Mouse (Mus musculus) intestine, embryonic 14.5 days (tissue): ENCODE data around the gene Wipf2. TPM values are rescaled to one million over a fixed set of nuclear protein-coding genes. Genes with fewer than 3 reads are reported as not detected.

ENCODE experiments used
- ATAC-seq: fragments of 200-750 bp; cut with Nextera tagmentation; replicated peaks from 2 replicates; pipeline ENCODE4 v1.8.0; 2017; ENCODE audit warnings: low read depth, moderate number of reproducible peaks, moderate TSS enrichment, moderate library complexity; ENCODE audit not compliant: low FRiP score, low TSS enrichment
- DNase-seq: peaks from one replicate; pipeline ENCODE4 v3.0.0-alpha.2; 2018; ENCODE audit warnings: low spot score
- H3K27ac ChIP-seq: fragments of 300-500 bp; sonication (generic); 2 replicates; pipeline ENCODE4 v1.5.1; 2014; ENCODE audit warnings: low read depth, mild to moderate bottlenecking, control low read depth
- H3K27me3 ChIP-seq: fragments of 300-500 bp; sonication (generic); replicated peaks from 2 replicates; pipeline ENCODE4 v1.6.1; 2014; ENCODE audit warnings: low read length, control low read depth; ENCODE audit not compliant: control insufficient read depth, insufficient read depth
- H3K36me3 ChIP-seq: fragments of 300-500 bp; sonication (generic); 2 replicates; pipeline ENCODE4 v1.6.1; 2014; ENCODE audit warnings: low read length, control low read depth; ENCODE audit not compliant: control insufficient read depth, insufficient read depth
- H3K4me1 ChIP-seq: fragments of 300-500 bp; sonication (generic); replicated peaks from 2 replicates; pipeline ENCODE4 v1.6.1; 2014; ENCODE audit warnings: low read length, control low read depth, mixed read lengths; ENCODE audit not compliant: control insufficient read depth, insufficient read depth
- H3K4me2 ChIP-seq: fragments of 300-500 bp; sonication (generic); 2 replicates; pipeline ENCODE4 v1.6.1; 2014; ENCODE audit warnings: low read length
- H3K4me3 ChIP-seq: fragments of 300-500 bp; sonication (generic); 2 replicates; pipeline ENCODE4 v1.5.1; 2014; ENCODE audit warnings: low read depth, low read length, control low read depth, mixed read lengths
- H3K9ac ChIP-seq: fragments of 300-500 bp; sonication (generic); 2 replicates; pipeline ENCODE4 v1.6.1; 2014; ENCODE audit warnings: mild to moderate bottlenecking, low read length
- H3K9me3 ChIP-seq: fragments of 300-500 bp; sonication (generic); 2 replicates; pipeline ENCODE4 v1.6.1; 2016; ENCODE audit warnings: low read length, control low read depth; ENCODE audit not compliant: control insufficient read depth
- WGBS: fragments of 180-500 bp; shearing (Covaris S2); extraction: QIAGEN DNeasy Blood & Tissue Kit; methylation state at CpG from one replicate; pipeline ENCODE4 v1.1.7; 2014; 5-methylcytosine and 5-hydroxymethylcytosine counted together
- polyA plus RNA-seq: library from polyadenylated mRNA; unstranded; fragments of >200 nt; fragmentation: Nextera tagmentation; extraction: Ambion mirVana; gene quantifications from 2 replicates; pipeline ENCODE4 v1.2.1, GENCODE M21; 2014

Wipf2 gene
- polyA plus RNA-seq, 1 experiment from 2014 or later: 5.1 TPM

DNA sequence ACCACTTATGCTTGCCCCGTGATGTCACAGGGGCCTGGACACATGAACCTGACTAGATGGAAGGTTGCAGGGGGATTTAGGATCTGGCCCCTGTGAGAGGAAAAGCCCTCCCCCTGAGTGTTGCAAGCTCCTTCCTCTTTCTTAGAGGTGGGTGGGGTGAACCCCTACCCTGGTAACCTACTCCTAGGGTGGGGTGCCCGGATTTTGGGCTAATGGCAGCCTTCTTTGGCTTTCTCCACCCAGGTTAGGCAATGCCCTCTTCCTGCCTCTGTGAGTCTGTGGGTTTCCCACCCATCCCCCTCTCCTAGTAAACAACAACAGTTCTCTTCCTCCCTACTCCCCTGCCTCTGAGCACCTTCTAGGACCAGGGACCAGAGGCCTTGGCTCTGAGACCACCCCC is 89.3 kb downstream of the Wipf2 start:
- 51% methylated on average over 2 of the region's 2 CpGs for WGBS
- Histone ChIP-seq H3K4me3 (no peak overlapping the region), H3K27ac (0 out of 2 replicates have a peak overlapping the region, but pooled peaks have one; percentile 27), H3K36me3 (peaks cover 22% of the 10 kb centered on the region), H3K9ac (no peak overlapping the region), H3K27me3 (no peaks in the 10 kb centered on the region), H3K4me1 (peaks cover 52% of the 10 kb centered on the region), H3K9me3 (no peaks in the 10 kb centered on the region), H3K4me2 (no peak overlapping the region)
- DNase-seq (peak; percentile 50), ATAC-seq (no peak)

- Histone ChIP-seq H3K4me2 (no peak overlapping the region), H3K36me3 (peaks cover 25% of the 10 kb centered on the region), H3K9ac (no peak overlapping the region), H3K27ac (peak overlapping the region; percentile 83; the same call in 1 of the 2 replicates), H3K4me3 (no peak overlapping the region), H3K9me3 (no peaks in the 10 kb centered on the region), H3K4me1 (peaks cover 50% of the 10 kb centered on the region), H3K27me3 (no peaks in the 10 kb centered on the region)
- WGBS: 13% methylated on average over 2 of the region's 2 CpGs
- DNase-seq: peak; percentile 53
- peak; percentile 47 for ATAC-seq
These were observed 89.9 kb downstream of the Wipf2 start for GRCm38 (mm10) chr11:98953361-98953760.

DNA sequence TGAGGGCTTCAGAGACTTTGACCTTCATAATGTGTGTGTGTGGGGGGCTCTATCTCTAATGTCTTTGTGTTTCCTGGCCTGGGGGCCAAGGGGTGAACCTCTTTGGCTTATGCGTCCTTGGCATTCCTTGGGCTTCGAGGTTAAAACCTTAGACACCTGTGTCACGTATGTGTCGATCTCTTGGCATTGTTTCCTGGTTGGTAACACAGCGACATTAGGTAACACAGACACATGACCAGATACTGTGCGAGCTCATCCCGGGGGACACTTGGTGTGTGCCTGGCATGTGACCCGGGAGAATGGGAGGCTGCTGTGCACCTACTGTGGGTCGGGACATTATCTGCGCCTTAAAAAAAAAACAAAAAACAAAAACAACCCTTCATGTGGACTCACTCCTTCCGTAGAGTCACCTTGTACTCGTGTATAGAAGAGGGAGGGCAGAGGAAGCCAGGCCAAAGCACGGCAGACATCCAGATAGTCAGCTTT is 90.4 kb downstream of the Wipf2 start:
- peak overlapping the region; percentile 83 for H3K27ac ChIP-seq
- peaks cover 52% of the 10 kb centered on the region for H3K4me1 ChIP-seq
- no peaks in the 10 kb centered on the region for H3K9me3 ChIP-seq
- peaks cover 25% of the 10 kb centered on the region for H3K36me3 ChIP-seq
- H3K9ac ChIP-seq: no peak overlapping the region
- no peak for DNase-seq
- ATAC-seq: no peak
- WGBS: 19% methylated on average over 13 of the region's 13 CpGs
- no peaks in the 10 kb centered on the region for H3K27me3 ChIP-seq
- H3K4me3 ChIP-seq: no peak overlapping the region
- H3K4me2 ChIP-seq: peak overlapping the region; percentile 40

- Histone ChIP-seq H3K9me3 (no peaks in the 10 kb centered on the region), H3K4me1 (peaks cover 55% of the 10 kb centered on the region), H3K36me3 (peaks cover 25% of the 10 kb centered on the region), H3K27me3 (no peaks in the 10 kb centered on the region), H3K9ac (no peak overlapping the region), H3K27ac (peak overlapping the region; percentile 83), H3K4me3 (no peak overlapping the region), H3K4me2 (peak overlapping the region; percentile 40)
- peak; percentile 92 for DNase-seq
- 1% methylated on average over 10 of the region's 10 CpGs for WGBS
- ATAC-seq: peak; percentile 51
These were observed 90.9 kb downstream of the Wipf2 start for GRCm38 (mm10) chr11:98954373-98954772.

Other genes with a start within 250 kb of the Wipf2 start
- 1.2 and 1.3 TPM in 2 replicates for gene Gm12355, start 238.0 kb upstream of the Wipf2 start, polyA plus RNA-seq
- gene Gsdma3, start 237.3 kb upstream of the Wipf2 start, polyA plus RNA-seq: not detected in 2 replicates
- gene Gsdma2, start 216.9 kb upstream of the Wipf2 start, polyA plus RNA-seq: not detected in 2 replicates
- gene Gsdma, start 199.3 kb upstream of the Wipf2 start, polyA plus RNA-seq: not detected in 2 replicates
- gene Psmd3, start 181.1 kb upstream of the Wipf2 start, polyA plus RNA-seq: 141 and 149 TPM in 2 replicates
- gene Csf3, start 162.4 kb upstream of the Wipf2 start, polyA plus RNA-seq: not detected in 2 replicates
- 43.0 and 48.0 TPM in 2 replicates for gene Med24, start 134.2 kb upstream of the Wipf2 start, polyA plus RNA-seq
- gene Thra, start 123.0 kb upstream of the Wipf2 start, polyA plus RNA-seq: 60.7 and 63.8 TPM in 2 replicates
- 2.5 and 2.8 TPM in 2 replicates for gene Nr1d1, start 88.3 kb upstream of the Wipf2 start, polyA plus RNA-seq
- gene Msl1, start 68.1 kb upstream of the Wipf2 start, polyA plus RNA-seq: 17.5 and 19.1 TPM in 2 replicates
- 34.5 and 37.3 TPM in 2 replicates for gene Casc3, start 58.7 kb upstream of the Wipf2 start, polyA plus RNA-seq
- 1.5 and 2.2 TPM in 2 replicates for gene Rapgefl1, start 26.9 kb upstream of the Wipf2 start, polyA plus RNA-seq
- 32.5 and 32.9 TPM in 2 replicates for gene Cdc6, start 44.2 kb downstream of the Wipf2 start, polyA plus RNA-seq
- gene Rara, start 64.2 kb downstream of the Wipf2 start, polyA plus RNA-seq: 42.4 and 43.6 TPM in 2 replicates
- 0.22 TPM in 1 of 2 replicates, not detected in the other for gene Gjd3, start 119.4 kb downstream of the Wipf2 start, polyA plus RNA-seq
- gene Top2a, start 160.6 kb downstream of the Wipf2 start, polyA plus RNA-seq: 248 and 272 TPM in 2 replicates
- gene Igfbp4, start 177.6 kb downstream of the Wipf2 start, polyA plus RNA-seq: 467 and 480 TPM in 2 replicates
- 0.70 and 0.84 TPM in 2 replicates for gene Tns4, start 225.7 kb downstream of the Wipf2 start, polyA plus RNA-seq